Mouse (Mus musculus) kidney, adult 18-20 months (tissue): ENCODE data around the gene Mmp7.

Experiments used
- DNase-seq: peaks from one replicate; pipeline ENCODE4 v3.0.0; 2021

Mmp7 gene

GRCm38 (mm10) chr9:7748881-7749280, 57.0 kb downstream of the Mmp7 start:
- DNase-seq, result no peak
